21 mouse cellular contexts compared by ENCODE assay signal in the genomic region with DNA sequence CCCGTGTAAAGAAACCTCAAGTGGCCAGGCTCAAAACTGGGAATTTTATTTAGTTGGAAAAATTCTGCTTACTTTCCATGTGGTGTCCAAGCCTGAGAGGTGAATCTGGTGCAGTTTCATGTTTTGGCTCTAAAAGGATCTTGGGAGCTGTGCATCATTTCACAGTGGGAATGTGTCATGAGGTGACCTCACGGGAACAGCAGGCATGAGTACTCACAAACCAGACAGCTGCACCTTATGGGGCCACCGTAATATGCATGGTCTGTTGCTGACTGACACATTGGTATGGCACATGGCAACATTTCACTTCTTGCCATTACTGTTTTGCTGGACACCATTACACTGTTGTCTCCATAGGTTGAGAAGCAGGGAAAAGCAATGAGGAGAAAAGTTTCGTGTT.
DNase-seq lines count a peak whose midpoint lies in the region; ATAC-seq and TF ChIP-seq lines count a peak whose summit lies in the region.
"Had no signal": no experiment of that assay in that cellular context is flagged by ENCODE, and none has a peak within 500 bp of the region (broad histone marks: within the 10 kb centered on the region; RNA-seq: fewer than 3 reads in every experiment).

No protein-coding gene starts in this region.

- H3K9me3 ChIP-seq in embryonic facial prominence, embryonic 15.5 days (replicated peaks) = no peaks in the 10 kb centered on the region
- H3K9me3 ChIP-seq in embryonic facial prominence, embryonic 10.5 days = no peaks in the 10 kb centered on the region
- no peaks in the 10 kb centered on the region for H3K9me3 ChIP-seq in intestine, embryonic 16.5 days (ENCODE audit: control insufficient read depth, low read length)
- no peaks in the 10 kb centered on the region for H3K9me3 ChIP-seq in intestine, embryonic 15.5 days
- H3K9me3 ChIP-seq in stomach, embryonic 15.5 days = no peaks in the 10 kb centered on the region
- H3K9me3 ChIP-seq: forebrain, embryonic 13.5 days; heart, embryonic 10.5 days; hindbrain, embryonic 12.5 days had no signal

- no peak overlapping the region for H3K9ac ChIP-seq in embryonic facial prominence, embryonic 15.5 days
- no peak overlapping the region for H3K9ac ChIP-seq in intestine, embryonic 16.5 days (ENCODE audit: low read depth, low read length)
- no peak overlapping the region for H3K9ac ChIP-seq in intestine, embryonic 15.5 days
- no peak overlapping the region for H3K9ac ChIP-seq in stomach, embryonic 15.5 days
- H3K9ac ChIP-seq: forebrain, embryonic 13.5 days; hindbrain, embryonic 12.5 days had no signal

- H3K27ac ChIP-seq in embryonic facial prominence, embryonic 15.5 days (replicated peaks) = peak overlapping the region; percentile 65
- no peak overlapping the region for H3K27ac ChIP-seq in embryonic facial prominence, embryonic 10.5 days (replicated peaks)
- H3K27ac ChIP-seq in intestine, embryonic 16.5 days (ENCODE audit: low read length) = peak overlapping the region; percentile 27; the same call in 1 of the 2 replicates
- no peak overlapping the region for H3K27ac ChIP-seq in intestine, embryonic 15.5 days
- H3K27ac ChIP-seq in embryonic fibroblast, embryonic 13.5 days (ENCODE audit: insufficient read depth, low read length) = peak overlapping the region; percentile 43
- peak overlapping the region; percentile 33; the same call in 1 of the 2 replicates for H3K27ac ChIP-seq in stomach, embryonic 15.5 days
- H3K27ac ChIP-seq: forebrain, embryonic 13.5 days; heart, embryonic 10.5 days; hindbrain, embryonic 12.5 days had no signal

- WGBS in embryonic facial prominence, embryonic 15.5 days = 85% methylated on average over 4 of the region's 4 CpGs
- WGBS in embryonic facial prominence, embryonic 10.5 days = 90% methylated on average over 4 of the region's 4 CpGs
- 91% methylated on average over 4 of the region's 4 CpGs for WGBS in intestine, embryonic 16.5 days
- WGBS in intestine, embryonic 15.5 days = 90% methylated on average over 4 of the region's 4 CpGs
- WGBS in stomach, embryonic 15.5 days = 92% methylated on average over 4 of the region's 4 CpGs

- no peaks in the 10 kb centered on the region for H3K27me3 ChIP-seq in embryonic facial prominence, embryonic 15.5 days
- no peaks in the 10 kb centered on the region for H3K27me3 ChIP-seq in embryonic facial prominence, embryonic 10.5 days (replicated peaks; ENCODE audit: low read depth, poor library complexity, severe bottlenecking)
- no peaks in the 10 kb centered on the region for H3K27me3 ChIP-seq in intestine, embryonic 16.5 days (replicated peaks; ENCODE audit: control insufficient read depth, insufficient read depth, low read length)
- no peaks in the 10 kb centered on the region for H3K27me3 ChIP-seq in intestine, embryonic 15.5 days (replicated peaks)
- H3K27me3 ChIP-seq in stomach, embryonic 15.5 days (replicated peaks) = no peaks in the 10 kb centered on the region
- H3K27me3 ChIP-seq: forebrain, embryonic 13.5 days; hindbrain, embryonic 12.5 days had no signal

- no peak for ATAC-seq in embryonic facial prominence, embryonic 15.5 days (ENCODE audit: insufficient number of reproducible peaks, low FRiP score, low TSS enrichment, low read depth)
- ATAC-seq in intestine, embryonic 16.5 days = no peak
- no peak for ATAC-seq in intestine, embryonic 15.5 days
- ATAC-seq in stomach, embryonic 15.5 days (ENCODE audit: insufficient read depth, low FRiP score, low read depth) = no peak
- ATAC-seq: activated CD4-positive, CD25-positive, alpha-beta regulatory T cell, adult 4 months; forebrain, embryonic 13.5 days; hindbrain, embryonic 16.5 days; inflammation-experienced regulatory T-cells, adult 6 months had no signal

- TF ChIP-seq CTCF in embryonic fibroblast, embryonic 13.5 days (IDR thresholded peaks at IDR 0.05; ENCODE audit: borderline replicate concordance, insufficient read depth, low read length) = no peak

- DNase-seq in embryonic facial prominence, embryonic 10.5 days (ENCODE audit: low spot score) = no peak
- DNase-seq in left cerebral cortex, adult 9 months (ENCODE audit: low spot score in 2 of 2) = no peak
- no peak for DNase-seq in spleen, postnatal 36 days (ENCODE audit: low spot score in 2 of 2)
- DNase-seq: adrenal gland, postnatal 14 days; B cell, adult 2 months; cerebellum, adult 11-12 months; cerebellum, adult 9-11 months; gastrocnemius, postnatal 10 days; heart, postnatal 10 days; heart, postnatal 4 days had no signal

- H3K4me1 ChIP-seq in embryonic facial prominence, embryonic 15.5 days = no peaks in the 10 kb centered on the region
- no peaks in the 10 kb centered on the region for H3K4me1 ChIP-seq in embryonic facial prominence, embryonic 10.5 days
- H3K4me1 ChIP-seq in intestine, embryonic 16.5 days (ENCODE audit: control insufficient read depth, insufficient read depth, low read length) = no peaks in the 10 kb centered on the region
- H3K4me1 ChIP-seq in intestine, embryonic 15.5 days (replicated peaks) = no peaks in the 10 kb centered on the region
- peaks cover 4% of the 10 kb centered on the region; the same call in 1 of the 2 replicates for H3K4me1 ChIP-seq in embryonic fibroblast, embryonic 13.5 days (ENCODE audit: control insufficient read depth, insufficient read depth, low read length)
- no peaks in the 10 kb centered on the region for H3K4me1 ChIP-seq in stomach, embryonic 15.5 days
- H3K4me1 ChIP-seq: forebrain, embryonic 13.5 days; heart, embryonic 10.5 days; hindbrain, embryonic 12.5 days had no signal

- H3K4me3 ChIP-seq in embryonic facial prominence, embryonic 15.5 days (replicated peaks) = no peak overlapping the region
- H3K4me3 ChIP-seq in embryonic facial prominence, embryonic 10.5 days = no peak overlapping the region
- H3K4me3 ChIP-seq in intestine, embryonic 16.5 days (ENCODE audit: low read length) = no peak overlapping the region
- no peak overlapping the region for H3K4me3 ChIP-seq in intestine, embryonic 15.5 days (replicated peaks)
- H3K4me3 ChIP-seq in embryonic fibroblast, embryonic 13.5 days (ENCODE audit: insufficient read depth, low read length) = no peak overlapping the region
- H3K4me3 ChIP-seq in stomach, embryonic 15.5 days (replicated peaks) = no peak overlapping the region
- H3K4me3 ChIP-seq: forebrain, embryonic 13.5 days; heart, embryonic 10.5 days; hindbrain, embryonic 12.5 days had no signal

- TF ChIP-seq POLR2A in embryonic fibroblast, embryonic 13.5 days (IDR thresholded peaks at IDR 0.05; ENCODE audit: low read depth, low read length) = no peak

- peaks cover 52% of the 10 kb centered on the region for H3K36me3 ChIP-seq in embryonic facial prominence, embryonic 15.5 days
- peaks cover 86% of the 10 kb centered on the region for H3K36me3 ChIP-seq in embryonic facial prominence, embryonic 10.5 days (replicated peaks)
- peaks cover 14% of the 10 kb centered on the region for H3K36me3 ChIP-seq in intestine, embryonic 16.5 days (ENCODE audit: control insufficient read depth, insufficient read depth, low read length)
- H3K36me3 ChIP-seq in intestine, embryonic 15.5 days = peaks cover 24% of the 10 kb centered on the region
- peaks cover 46% of the 10 kb centered on the region; the same call in 1 of the 2 replicates for H3K36me3 ChIP-seq in stomach, embryonic 15.5 days

- H3K4me2 ChIP-seq in embryonic facial prominence, embryonic 15.5 days (replicated peaks) = no peak overlapping the region
- H3K4me2 ChIP-seq in intestine, embryonic 16.5 days (ENCODE audit: low read depth, low read length) = no peak overlapping the region
- H3K4me2 ChIP-seq in intestine, embryonic 15.5 days (replicated peaks) = no peak overlapping the region
- H3K4me2 ChIP-seq in stomach, embryonic 15.5 days = no peak overlapping the region
- H3K4me2 ChIP-seq: forebrain, embryonic 13.5 days; hindbrain, embryonic 12.5 days had no signal

Comparison
In these comparisons a context has a peak if more than half of its experiments do, and no peak if none do; other contexts are left out.
1. H3K27ac ChIP-seq: peak in embryonic facial prominence, embryonic 15.5 days (single experiment), intestine, embryonic 16.5 days (single experiment), embryonic fibroblast, embryonic 13.5 days (single experiment) and stomach, embryonic 15.5 days (single experiment); none in embryonic facial prominence, embryonic 10.5 days (single experiment) and intestine, embryonic 15.5 days (single experiment).